Comparison of ENCODE assay signal across 22 mouse cellular contexts in genomic region chr7:35322161-35322560, GRCm38 (mm10).
"Had no signal": no experiment of that assay in that cellular context is flagged by ENCODE, and none has a peak within 500 bp of the region (broad histone marks: within the 10 kb centered on the region; RNA-seq: fewer than 3 reads in every experiment).

No protein-coding gene starts in this region.

- H3K9me3 ChIP-seq: kidney, embryonic 15.5 days; limb, embryonic 10.5 days; limb, embryonic 13.5 days; liver, embryonic 12.5 days; liver, embryonic 15.5 days; lung, embryonic 15.5 days; megakaryocyte, embryonic 14.5 days; midbrain, embryonic 10.5 days; midbrain, embryonic 13.5 days; neural tube, embryonic 12.5 days; neural tube, embryonic 15.5 days; stomach, embryonic 15.5 days had no signal

- H3K36me3 ChIP-seq: kidney, embryonic 15.5 days; limb, embryonic 10.5 days; limb, embryonic 13.5 days; liver, embryonic 12.5 days; liver, embryonic 15.5 days; lung, embryonic 15.5 days; midbrain, embryonic 10.5 days; midbrain, embryonic 13.5 days; neural tube, embryonic 12.5 days; neural tube, embryonic 15.5 days; stomach, embryonic 15.5 days had no signal

- DNase-seq: kidney, adult 8-10 months; kidney, postnatal 14 days; liver; lung, adult 18-20 months; lung, postnatal 10 days; lung, postnatal 36 days; retina, postnatal 1 day; right cerebral cortex, postnatal 25 days; spleen, adult 18-20 months; thymus, postnatal 25 days had no signal

- ATAC-seq: liver, embryonic 12.5 days; midbrain, embryonic 13.5 days had no signal

- H3K27me3 ChIP-seq: kidney, embryonic 15.5 days; limb, embryonic 13.5 days; lung, embryonic 15.5 days; midbrain, embryonic 13.5 days; neural tube, embryonic 12.5 days; neural tube, embryonic 15.5 days; stomach, embryonic 15.5 days had no signal

- H3K4me3 ChIP-seq: kidney, embryonic 15.5 days; limb, embryonic 10.5 days; limb, embryonic 13.5 days; liver, embryonic 12.5 days; liver, embryonic 15.5 days; lung, embryonic 15.5 days; megakaryocyte, embryonic 14.5 days; midbrain, embryonic 13.5 days; neural tube, embryonic 12.5 days; neural tube, embryonic 15.5 days; stomach, embryonic 15.5 days had no signal

- H3K27ac ChIP-seq: kidney, embryonic 15.5 days; limb, embryonic 13.5 days; liver, embryonic 12.5 days; liver, embryonic 15.5 days; lung, embryonic 15.5 days; midbrain, embryonic 13.5 days; neural tube, embryonic 12.5 days; neural tube, embryonic 15.5 days; stomach, embryonic 15.5 days had no signal

- H3K4me2 ChIP-seq: lung, embryonic 15.5 days had no signal

- H3K9ac ChIP-seq: liver, embryonic 12.5 days; liver, embryonic 15.5 days; lung, embryonic 15.5 days; neural tube, embryonic 12.5 days; neural tube, embryonic 15.5 days; stomach, embryonic 15.5 days had no signal
